ENCODE assay signal across 17 mouse cellular contexts in the genomic region with DNA sequence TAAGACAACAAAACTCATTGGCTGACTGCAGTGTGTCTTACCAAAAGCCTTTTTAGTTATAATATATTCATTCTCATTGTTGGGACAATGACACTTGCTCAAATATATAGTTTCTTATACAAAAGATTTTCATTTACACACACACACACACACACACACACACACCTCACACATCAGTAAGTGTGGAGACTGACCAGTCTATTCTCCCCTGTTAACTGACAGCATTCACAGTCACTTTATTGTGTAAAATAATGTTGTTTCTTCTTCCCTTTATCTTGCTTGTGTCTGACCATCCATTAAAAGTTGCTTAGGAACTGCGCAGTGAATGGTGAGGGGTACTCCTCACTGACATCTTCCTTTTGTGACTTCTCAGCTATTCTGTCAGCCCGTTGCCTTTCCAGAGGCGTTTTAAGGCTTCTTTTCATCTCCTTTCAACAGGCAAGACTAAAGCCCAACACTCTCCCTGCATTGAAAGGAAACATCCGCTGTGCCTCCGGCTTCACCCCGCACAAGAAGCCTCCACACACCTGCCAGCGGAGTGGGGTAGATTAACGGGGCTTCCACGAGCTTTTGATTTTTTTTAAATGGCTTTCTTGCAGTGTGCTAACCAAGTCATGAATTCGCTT.
A peak's percentile ranks its signal among the peaks of the same experiment; 100 is the strongest.
DNase-seq lines count a peak whose midpoint lies in the region; ATAC-seq and TF ChIP-seq lines count a peak whose summit lies in the region.
"Had no signal": no experiment of that assay in that cellular context is flagged by ENCODE, and none has a peak within 500 bp of the region (broad histone marks: within the 10 kb centered on the region; RNA-seq: fewer than 3 reads in every experiment).

No protein-coding gene starts in this region.

- H3K27ac ChIP-seq in forebrain, postnatal 0 days (ENCODE audit: low read depth, low read length) = no peak overlapping the region
- no peak overlapping the region for H3K27ac ChIP-seq in forebrain, embryonic 11.5 days (ENCODE audit: low read depth, low read length)
- H3K27ac ChIP-seq in hindbrain, embryonic 10.5 days = no peak overlapping the region
- no peak overlapping the region for H3K27ac ChIP-seq in midbrain, embryonic 10.5 days (replicated peaks)
- H3K27ac ChIP-seq in neural tube, embryonic 13.5 days (replicated peaks) = no peak overlapping the region
- H3K27ac ChIP-seq in limb, embryonic 10.5 days = no peak overlapping the region
- H3K27ac ChIP-seq: embryonic facial prominence, embryonic 15.5 days; macrophage had no signal

- no peak overlapping the region for H3K4me2 ChIP-seq in forebrain, postnatal 0 days (ENCODE audit: low read depth)
- H3K4me2 ChIP-seq in forebrain, embryonic 11.5 days (ENCODE audit: low read depth, low read length, severe bottlenecking) = no peak overlapping the region
- peak overlapping the region; percentile 32 for H3K4me2 ChIP-seq in neural tube, embryonic 13.5 days
- H3K4me2 ChIP-seq: embryonic facial prominence, embryonic 15.5 days; liver, embryonic 11.5 days; lung, embryonic 14.5 days had no signal

- TF ChIP-seq CTCF in forebrain, postnatal 0 days (IDR thresholded peaks at IDR 0.05; ENCODE audit: low read depth) = no peak

- H3K27me3 ChIP-seq in forebrain, postnatal 0 days (ENCODE audit: insufficient read depth, low read length) = no peaks in the 10 kb centered on the region
- no peaks in the 10 kb centered on the region for H3K27me3 ChIP-seq in forebrain, embryonic 11.5 days (ENCODE audit: control insufficient read depth, insufficient read depth, low read length)
- H3K27me3 ChIP-seq in hindbrain, embryonic 10.5 days (ENCODE audit: insufficient read depth, poor library complexity, severe bottlenecking) = peaks cover 39% of the 10 kb centered on the region
- H3K27me3 ChIP-seq in midbrain, embryonic 10.5 days (ENCODE audit: low read depth, poor library complexity, severe bottlenecking) = peaks cover 24% of the 10 kb centered on the region
- H3K27me3 ChIP-seq in neural tube, embryonic 13.5 days = no peaks in the 10 kb centered on the region
- no peaks in the 10 kb centered on the region for H3K27me3 ChIP-seq in limb, embryonic 10.5 days (ENCODE audit: low read depth, poor library complexity, severe bottlenecking)
- H3K27me3 ChIP-seq: embryonic facial prominence, embryonic 15.5 days had no signal

- H3K9ac ChIP-seq in forebrain, postnatal 0 days = no peak overlapping the region
- H3K9ac ChIP-seq in forebrain, embryonic 11.5 days (ENCODE audit: low read length) = no peak overlapping the region
- no peak overlapping the region for H3K9ac ChIP-seq in neural tube, embryonic 13.5 days
- H3K9ac ChIP-seq: embryonic facial prominence, embryonic 15.5 days; lung, embryonic 14.5 days had no signal

- no peaks in the 10 kb centered on the region for H3K36me3 ChIP-seq in forebrain, postnatal 0 days (ENCODE audit: insufficient read depth)
- H3K36me3 ChIP-seq in forebrain, embryonic 11.5 days (ENCODE audit: control insufficient read depth, insufficient read depth, low read length) = no peaks in the 10 kb centered on the region
- H3K36me3 ChIP-seq in hindbrain, embryonic 10.5 days = no peaks in the 10 kb centered on the region
- no peaks in the 10 kb centered on the region for H3K36me3 ChIP-seq in midbrain, embryonic 10.5 days
- H3K36me3 ChIP-seq in neural tube, embryonic 13.5 days = no peaks in the 10 kb centered on the region
- no peaks in the 10 kb centered on the region for H3K36me3 ChIP-seq in limb, embryonic 10.5 days
- H3K36me3 ChIP-seq: embryonic facial prominence, embryonic 15.5 days had no signal

- H3K4me1 ChIP-seq in forebrain, postnatal 0 days (ENCODE audit: insufficient read depth) = 0 out of 2 replicates have a peak, but pooled peaks cover 3% of the 10 kb centered on the region
- H3K4me1 ChIP-seq in forebrain, embryonic 11.5 days (replicated peaks; ENCODE audit: control insufficient read depth, insufficient read depth, low read length) = no peaks in the 10 kb centered on the region
- peaks cover 20% of the 10 kb centered on the region; the same call in 1 of the 2 replicates for H3K4me1 ChIP-seq in hindbrain, embryonic 10.5 days (replicated peaks)
- peaks cover 14% of the 10 kb centered on the region for H3K4me1 ChIP-seq in midbrain, embryonic 10.5 days
- peaks cover 8% of the 10 kb centered on the region; the same call in 1 of the 2 replicates for H3K4me1 ChIP-seq in neural tube, embryonic 13.5 days (replicated peaks)
- H3K4me1 ChIP-seq in limb, embryonic 10.5 days = no peaks in the 10 kb centered on the region
- H3K4me1 ChIP-seq: embryonic facial prominence, embryonic 15.5 days had no signal

- ATAC-seq in forebrain, postnatal 0 days = peak; percentile 32; the same call in 1 of the 2 replicates
- no peak for ATAC-seq in forebrain, embryonic 11.5 days (replicated peaks; ENCODE audit: low FRiP score)
- no peak; the same call in 1 of the 2 replicates for ATAC-seq in neural tube, embryonic 13.5 days (ENCODE audit: low read depth)

- no peaks in the 10 kb centered on the region for H3K9me3 ChIP-seq in forebrain, postnatal 0 days (ENCODE audit: low read length)
- H3K9me3 ChIP-seq in forebrain, embryonic 11.5 days (ENCODE audit: control insufficient read depth, low read length) = no peaks in the 10 kb centered on the region
- H3K9me3 ChIP-seq in hindbrain, embryonic 10.5 days = no peaks in the 10 kb centered on the region
- H3K9me3 ChIP-seq in midbrain, embryonic 10.5 days (replicated peaks) = no peaks in the 10 kb centered on the region
- no peaks in the 10 kb centered on the region for H3K9me3 ChIP-seq in neural tube, embryonic 13.5 days
- H3K9me3 ChIP-seq in limb, embryonic 10.5 days (replicated peaks) = no peaks in the 10 kb centered on the region
- H3K9me3 ChIP-seq: embryonic facial prominence, embryonic 15.5 days had no signal

- DNase-seq in forebrain, postnatal 0 days = no peak
- no peak for DNase-seq in forebrain, embryonic 11.5 days (ENCODE audit: low spot score)
- peak; percentile 8 for DNase-seq in hindbrain, embryonic 10.5 days (ENCODE audit: low spot score)
- DNase-seq in midbrain, embryonic 10.5 days (ENCODE audit: low spot score) = peak; percentile 32
- no peak for DNase-seq in left cerebral cortex, postnatal 25 days (ENCODE audit: low spot score in 2 of 2)
- DNase-seq in ovary, postnatal 14 days (ENCODE audit: low spot score) = no peak
- no peak for DNase-seq in limb, embryonic 10.5 days (ENCODE audit: low spot score)
- DNase-seq: adrenal gland, postnatal 25 days; cerebellum, adult 8-10 months; gastrocnemius, postnatal 25 days; lung, embryonic 14.5 days; spleen, adult 18-20 months; thymus, adult 18-20 months had no signal

- H3K4me3 ChIP-seq in forebrain, postnatal 0 days (ENCODE audit: low read depth, low read length) = no peak overlapping the region
- no peak overlapping the region for H3K4me3 ChIP-seq in forebrain, embryonic 11.5 days (ENCODE audit: low read depth, low read length)
- no peak overlapping the region for H3K4me3 ChIP-seq in hindbrain, embryonic 10.5 days
- 0 out of 2 replicates have a peak overlapping the region, but pooled peaks have one; percentile 11 for H3K4me3 ChIP-seq in midbrain, embryonic 10.5 days
- no peak overlapping the region for H3K4me3 ChIP-seq in neural tube, embryonic 13.5 days
- no peak overlapping the region for H3K4me3 ChIP-seq in limb, embryonic 10.5 days
- H3K4me3 ChIP-seq: embryonic facial prominence, embryonic 15.5 days had no signal

- WGBS in forebrain, postnatal 0 days = 13% methylated on average over 10 of the region's 10 CpGs
- 18% methylated on average over 10 of the region's 10 CpGs for whole genome bisulfite sequencing in forebrain, embryonic 11.5 days
- 20% methylated on average over 10 of the region's 10 CpGs for WGBS in hindbrain, embryonic 10.5 days
- WGBS in midbrain, embryonic 10.5 days = 19% methylated on average over 10 of the region's 10 CpGs
- WGBS in neural tube, embryonic 13.5 days = 13% methylated on average over 10 of the region's 10 CpGs
- 62% methylated on average over 10 of the region's 10 CpGs for WGBS in limb, embryonic 10.5 days

- intact Hi-C loops in left cerebral cortex, postnatal 25 days (cut with DNase I) = no loop called here

Comparison
In these comparisons a context has a peak if more than half of its experiments do, and no peak if none do; other contexts are left out.
1. DNase-seq: peak in hindbrain, embryonic 10.5 days (single experiment) and midbrain, embryonic 10.5 days (single experiment); none in forebrain, postnatal 0 days (single experiment), forebrain, embryonic 11.5 days (single experiment), left cerebral cortex, postnatal 25 days (0 of 2), ovary, postnatal 14 days (single experiment) and limb, embryonic 10.5 days (single experiment).